Mouse (Mus musculus): Measurements from ENCODE around the gene Fmo1. TPM values are rescaled to one million over a fixed set of nuclear protein-coding genes. Genes with fewer than 3 reads are reported as not detected.
A peak's percentile ranks its signal among the peaks of the same experiment; 100 is the strongest.

The Fmo1 gene
- polyA plus RNA-seq (2015; fragmentation: Nextera tagmentation; extraction: Ambion mirVana): 12.1 and 12.4 TPM in 2 replicates

- Histone ChIP-seq H3K4me3 (ENCODE audit: low read length) (no peak within 1 kb of the TSS), H3K27me3 (ENCODE audit: control insufficient read depth, insufficient read depth, low read length) (no peaks in the 10 kb centered on the region), H3K9me3 (replicated peaks; ENCODE audit: control insufficient read depth, low read length) (0 out of 2 replicates have a peak, but pooled peaks cover 3% of the 10 kb centered on the region), H3K36me3 (ENCODE audit: control insufficient read depth, insufficient read depth) (no peaks in the 10 kb centered on the region), H3K27ac (ENCODE audit: low read length) (no peak within 1 kb of the TSS), H3K4me1 (ENCODE audit: control insufficient read depth, insufficient read depth, low read length) (no peaks in the 10 kb centered on the region), H3K4me2 (ENCODE audit: low read depth, low read length) (no peak within 1 kb of the TSS), H3K9ac (ENCODE audit: low read length) (no peak within 1 kb of the TSS)
- WGBS: 42% methylated on average over 7 of the region's 7 CpGs
- no peak for ATAC-seq (replicated peaks; ENCODE audit: extremely low read depth, insufficient read depth, low FRiP score)
Measured at GRCm38 (mm10) chr1:162866280-162866681, at the start of gene Fmo1. Fmo1 (minus strand) TSS chr1:162866610.

- ATAC-seq (replicated peaks; ENCODE audit: extremely low read depth, insufficient read depth, low FRiP score): no peak
- H3K27me3 ChIP-seq (ENCODE audit: control insufficient read depth, insufficient read depth, low read length): no peaks in the 10 kb centered on the region
- 76% methylated on average over 4 of the region's 4 CpGs for WGBS
- H3K36me3 ChIP-seq (ENCODE audit: control insufficient read depth, insufficient read depth): no peaks in the 10 kb centered on the region
- no peaks in the 10 kb centered on the region for H3K4me1 ChIP-seq (ENCODE audit: control insufficient read depth, insufficient read depth, low read length)
- H3K4me3 ChIP-seq (ENCODE audit: low read length): no peak overlapping the region
- H3K27ac ChIP-seq (ENCODE audit: low read length): no peak overlapping the region
- H3K9ac ChIP-seq (ENCODE audit: low read length): no peak overlapping the region
- no peak overlapping the region for H3K4me2 ChIP-seq (ENCODE audit: low read depth, low read length)
- no peaks in the 10 kb centered on the region for H3K9me3 ChIP-seq (replicated peaks; ENCODE audit: control insufficient read depth, low read length)
Measured at GRCm38 (mm10) chr1:162914932-162915556, 48.6 kb upstream of the Fmo1 start.

- no peak overlapping the region for H3K4me3 ChIP-seq (ENCODE audit: low read length)
- no peaks in the 10 kb centered on the region for H3K9me3 ChIP-seq (replicated peaks; ENCODE audit: control insufficient read depth, low read length)
- no peak overlapping the region for H3K4me2 ChIP-seq (ENCODE audit: low read depth, low read length)
- H3K27me3 ChIP-seq (ENCODE audit: control insufficient read depth, insufficient read depth, low read length): no peaks in the 10 kb centered on the region
- no peak overlapping the region for H3K27ac ChIP-seq (ENCODE audit: low read length)
- no peak for ATAC-seq (replicated peaks; ENCODE audit: extremely low read depth, insufficient read depth, low FRiP score)
- H3K9ac ChIP-seq (ENCODE audit: low read length): no peak overlapping the region
- H3K36me3 ChIP-seq (ENCODE audit: control insufficient read depth, insufficient read depth): no peaks in the 10 kb centered on the region
- no peaks in the 10 kb centered on the region for H3K4me1 ChIP-seq (ENCODE audit: control insufficient read depth, insufficient read depth, low read length)
Measured at GRCm38 (mm10) chr1:162912085-162912484, 45.7 kb upstream of the Fmo1 start.

GRCm38 (mm10) chr1:162901879-162902278 lies 35.5 kb upstream of the Fmo1 start:
- Histone ChIP-seq H3K27ac (ENCODE audit: low read length) (no peak overlapping the region), H3K9ac (ENCODE audit: low read length) (no peak overlapping the region), H3K4me3 (ENCODE audit: low read length) (no peak overlapping the region), H3K36me3 (ENCODE audit: control insufficient read depth, insufficient read depth) (no peaks in the 10 kb centered on the region), H3K4me2 (ENCODE audit: low read depth, low read length) (no peak overlapping the region), H3K9me3 (replicated peaks; ENCODE audit: control insufficient read depth, low read length) (no peaks in the 10 kb centered on the region), H3K27me3 (ENCODE audit: control insufficient read depth, insufficient read depth, low read length) (no peaks in the 10 kb centered on the region), H3K4me1 (ENCODE audit: control insufficient read depth, insufficient read depth, low read length) (no peaks in the 10 kb centered on the region)
- 86% methylated on average over 4 of the region's 4 CpGs for WGBS
- no peak for ATAC-seq (replicated peaks; ENCODE audit: extremely low read depth, insufficient read depth, low FRiP score)

- H3K9ac ChIP-seq (ENCODE audit: low read length): no peak within 1 kb of the TSS
- H3K27ac ChIP-seq (ENCODE audit: low read length): no peak within 1 kb of the TSS
- H3K4me3 ChIP-seq (ENCODE audit: low read length): no peak within 1 kb of the TSS
- ATAC-seq (replicated peaks; ENCODE audit: extremely low read depth, insufficient read depth, low FRiP score): 0 out of 2 replicates have a peak, but pooled peaks have one; percentile 28
- no peaks in the 10 kb centered on the region for H3K4me1 ChIP-seq (ENCODE audit: control insufficient read depth, insufficient read depth, low read length)
- H3K36me3 ChIP-seq (ENCODE audit: control insufficient read depth, insufficient read depth): no peaks in the 10 kb centered on the region
- 61% methylated on average over 14 of the region's 14 CpGs for WGBS
- H3K9me3 ChIP-seq (replicated peaks; ENCODE audit: control insufficient read depth, low read length): no peaks in the 10 kb centered on the region
- H3K4me2 ChIP-seq (ENCODE audit: low read depth, low read length): no peak within 1 kb of the TSS
- H3K27me3 ChIP-seq (ENCODE audit: control insufficient read depth, insufficient read depth, low read length): no peaks in the 10 kb centered on the region
Measured at GRCm38 (mm10) chr1:162897838-162898811, 31.7 kb upstream of the Fmo1 start, which contains the start of gene Fmo2. Fmo2 (minus strand) TSS chr1:162898726.

GRCm38 (mm10) chr1:162895900-162896299 lies 29.5 kb upstream of the Fmo1 start:
- Histone ChIP-seq H3K27ac (ENCODE audit: low read length) (no peak overlapping the region), H3K36me3 (ENCODE audit: control insufficient read depth, insufficient read depth) (no peaks in the 10 kb centered on the region), H3K4me2 (ENCODE audit: low read depth, low read length) (no peak overlapping the region), H3K27me3 (ENCODE audit: control insufficient read depth, insufficient read depth, low read length) (no peaks in the 10 kb centered on the region), H3K4me1 (ENCODE audit: control insufficient read depth, insufficient read depth, low read length) (no peaks in the 10 kb centered on the region), H3K9ac (ENCODE audit: low read length) (no peak overlapping the region), H3K9me3 (replicated peaks; ENCODE audit: control insufficient read depth, low read length) (no peaks in the 10 kb centered on the region), H3K4me3 (ENCODE audit: low read length) (no peak overlapping the region)
- 40% methylated on average over 6 of the region's 6 CpGs for WGBS
- ATAC-seq (replicated peaks; ENCODE audit: extremely low read depth, insufficient read depth, low FRiP score): no peak

GRCm38 (mm10) chr1:162893014-162893413 lies 26.6 kb upstream of the Fmo1 start:
- 85% methylated on average over 6 of the region's 6 CpGs for WGBS
- H3K4me1 ChIP-seq (ENCODE audit: control insufficient read depth, insufficient read depth, low read length): no peaks in the 10 kb centered on the region
- no peaks in the 10 kb centered on the region for H3K9me3 ChIP-seq (replicated peaks; ENCODE audit: control insufficient read depth, low read length)
- H3K27me3 ChIP-seq (ENCODE audit: control insufficient read depth, insufficient read depth, low read length): no peaks in the 10 kb centered on the region
- H3K9ac ChIP-seq (ENCODE audit: low read length): no peak overlapping the region
- ATAC-seq (replicated peaks; ENCODE audit: extremely low read depth, insufficient read depth, low FRiP score): no peak
- H3K36me3 ChIP-seq (ENCODE audit: control insufficient read depth, insufficient read depth): no peaks in the 10 kb centered on the region
- no peak overlapping the region for H3K27ac ChIP-seq (ENCODE audit: low read length)
- H3K4me3 ChIP-seq (ENCODE audit: low read length): no peak overlapping the region
- H3K4me2 ChIP-seq (ENCODE audit: low read depth, low read length): no peak overlapping the region

GRCm38 (mm10) chr1:162891980-162892451 lies 25.6 kb upstream of the Fmo1 start:
- no peak for ATAC-seq (replicated peaks; ENCODE audit: extremely low read depth, insufficient read depth, low FRiP score)
- no peaks in the 10 kb centered on the region for H3K36me3 ChIP-seq (ENCODE audit: control insufficient read depth, insufficient read depth)
- WGBS: 42% methylated on average over 6 of the region's 6 CpGs
- no peak overlapping the region for H3K4me2 ChIP-seq (ENCODE audit: low read depth, low read length)
- no peak overlapping the region for H3K4me3 ChIP-seq (ENCODE audit: low read length)
- no peaks in the 10 kb centered on the region for H3K4me1 ChIP-seq (ENCODE audit: control insufficient read depth, insufficient read depth, low read length)
- no peak overlapping the region for H3K9ac ChIP-seq (ENCODE audit: low read length)
- H3K27ac ChIP-seq (ENCODE audit: low read length): no peak overlapping the region
- H3K9me3 ChIP-seq (replicated peaks; ENCODE audit: control insufficient read depth, low read length): no peaks in the 10 kb centered on the region
- no peaks in the 10 kb centered on the region for H3K27me3 ChIP-seq (ENCODE audit: control insufficient read depth, insufficient read depth, low read length)

GRCm38 (mm10) chr1:162888646-162889045 lies 22.2 kb upstream of the Fmo1 start:
- Histone ChIP-seq H3K4me1 (ENCODE audit: control insufficient read depth, insufficient read depth, low read length) (no peaks in the 10 kb centered on the region), H3K4me2 (ENCODE audit: low read depth, low read length) (no peak overlapping the region), H3K9me3 (replicated peaks; ENCODE audit: control insufficient read depth, low read length) (no peaks in the 10 kb centered on the region), H3K27me3 (ENCODE audit: control insufficient read depth, insufficient read depth, low read length) (no peaks in the 10 kb centered on the region), H3K9ac (ENCODE audit: low read length) (no peak overlapping the region), H3K27ac (ENCODE audit: low read length) (no peak overlapping the region), H3K36me3 (ENCODE audit: control insufficient read depth, insufficient read depth) (no peaks in the 10 kb centered on the region), H3K4me3 (ENCODE audit: low read length) (no peak overlapping the region)
- WGBS: 82% methylated on average over 12 of the region's 12 CpGs
- no peak for ATAC-seq (replicated peaks; ENCODE audit: extremely low read depth, insufficient read depth, low FRiP score)
